Mouse (Mus musculus): ENCODE data around the gene Ecm1. TPM values are rescaled to one million over a fixed set of nuclear protein-coding genes. Genes with fewer than 3 reads are reported as not detected.
A peak's percentile ranks its signal among the peaks of the same experiment; 100 is the strongest.

Gene Ecm1
- polyA plus RNA-seq (2014; fragmentation: Nextera tagmentation; extraction: Ambion mirVana): 12.8 and 16.8 TPM in 2 replicates

DNA sequence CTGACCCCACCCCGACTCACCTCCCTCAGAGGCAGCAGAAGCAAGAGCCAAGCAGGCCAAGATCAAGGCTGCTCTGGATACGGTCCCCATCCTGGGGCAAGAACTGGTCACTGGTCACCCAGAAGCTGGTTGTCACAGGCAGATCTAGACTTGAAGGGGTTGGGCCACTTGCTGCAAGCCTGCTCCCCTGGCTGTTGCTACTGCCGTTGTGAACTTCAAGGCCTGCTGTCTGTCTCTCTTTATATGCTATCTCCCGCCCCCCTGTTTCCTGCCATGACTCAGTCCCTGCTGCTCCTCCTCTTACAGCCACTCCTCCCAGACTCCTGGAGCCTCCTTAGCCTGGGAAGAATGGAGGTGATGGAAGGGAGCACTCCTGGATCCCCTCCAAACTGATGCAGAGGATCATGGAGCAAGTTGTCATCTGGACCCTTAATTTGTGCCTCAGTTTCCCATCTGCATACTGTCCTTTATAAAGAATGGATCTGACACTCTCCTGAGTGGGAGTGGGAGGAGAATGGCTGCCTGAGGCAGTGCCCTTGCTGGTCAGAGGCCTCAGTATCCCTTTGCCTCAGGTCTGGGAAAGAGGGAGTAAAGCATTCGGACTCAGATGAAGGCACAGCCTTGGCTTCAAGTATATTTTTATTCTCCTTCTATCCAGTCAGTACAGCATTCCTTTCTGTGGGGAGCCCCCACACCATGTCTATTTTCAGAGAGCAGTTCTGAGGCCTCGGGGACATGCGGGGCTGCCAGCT is at the start of gene Ecm1:
Gene Ecm1 (minus strand): TSS at position 217 of the 752 bp plus-strand sequence.
- ATAC-seq (ENCODE audit: low read depth) (no peak), DNase-seq (ENCODE audit: low spot score) (no peak)
- Histone ChIP-seq H3K4me1 (ENCODE audit: control insufficient read depth, insufficient read depth, low read length) (peaks cover 4% of the 10 kb centered on the region; the same call in 1 of the 2 replicates), H3K9me3 (ENCODE audit: control insufficient read depth, low read length) (no peaks in the 10 kb centered on the region), H3K27me3 (replicated peaks; ENCODE audit: control insufficient read depth, insufficient read depth, low read length) (no peaks in the 10 kb centered on the region), H3K4me2 (ENCODE audit: low read depth, low read length) (no peak within 1 kb of the TSS), H3K36me3 (ENCODE audit: control insufficient read depth, insufficient read depth, low read length) (peaks cover 56% of the 10 kb centered on the region), H3K9ac (ENCODE audit: low read depth, low read length) (no peak within 1 kb of the TSS; the same call in 1 of the 2 replicates), H3K4me3 (ENCODE audit: low read depth, low read length) (no peak within 1 kb of the TSS), H3K27ac (replicated peaks; ENCODE audit: low read depth, low read length) (peak within 1 kb of the TSS; percentile 15; the same call in 1 of the 2 replicates)
- 75% methylated on average over 7 of the region's 7 CpGs for WGBS

DNA sequence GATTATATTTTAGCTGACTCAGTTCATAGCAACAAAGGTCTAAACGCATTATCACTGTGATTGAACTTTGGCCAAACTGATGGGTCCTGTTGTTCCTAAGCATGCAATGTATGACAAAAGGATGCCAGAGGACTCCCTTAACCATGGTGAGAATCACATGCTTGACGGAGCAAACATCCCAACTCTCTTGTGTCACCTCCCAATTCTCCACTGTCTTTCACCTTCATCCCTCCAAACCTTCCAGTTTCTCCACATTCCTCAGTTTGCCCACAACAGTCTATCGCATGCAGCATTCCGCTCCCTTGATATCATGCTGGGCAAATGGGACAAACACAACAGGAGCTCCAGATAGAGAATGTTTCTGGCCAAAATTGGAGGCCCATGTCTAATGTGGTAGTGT is 46.1 kb upstream of the Ecm1 start:
- ATAC-seq (ENCODE audit: low read depth): no peak
- WGBS: 87% methylated on average over 4 of the region's 4 CpGs
- Histone ChIP-seq H3K4me1 (ENCODE audit: control insufficient read depth, insufficient read depth, low read length) (no peaks in the 10 kb centered on the region), H3K4me3 (ENCODE audit: low read depth, low read length) (no peak overlapping the region), H3K9me3 (ENCODE audit: control insufficient read depth, low read length) (no peaks in the 10 kb centered on the region), H3K27ac (replicated peaks; ENCODE audit: low read depth, low read length) (no peak overlapping the region), H3K36me3 (ENCODE audit: control insufficient read depth, insufficient read depth, low read length) (peaks cover 77% of the 10 kb centered on the region), H3K4me2 (ENCODE audit: low read depth, low read length) (no peak overlapping the region), H3K27me3 (replicated peaks; ENCODE audit: control insufficient read depth, insufficient read depth, low read length) (no peaks in the 10 kb centered on the region), H3K9ac (ENCODE audit: low read depth, low read length) (no peak overlapping the region)
- DNase-seq (ENCODE audit: low spot score): no peak

DNA sequence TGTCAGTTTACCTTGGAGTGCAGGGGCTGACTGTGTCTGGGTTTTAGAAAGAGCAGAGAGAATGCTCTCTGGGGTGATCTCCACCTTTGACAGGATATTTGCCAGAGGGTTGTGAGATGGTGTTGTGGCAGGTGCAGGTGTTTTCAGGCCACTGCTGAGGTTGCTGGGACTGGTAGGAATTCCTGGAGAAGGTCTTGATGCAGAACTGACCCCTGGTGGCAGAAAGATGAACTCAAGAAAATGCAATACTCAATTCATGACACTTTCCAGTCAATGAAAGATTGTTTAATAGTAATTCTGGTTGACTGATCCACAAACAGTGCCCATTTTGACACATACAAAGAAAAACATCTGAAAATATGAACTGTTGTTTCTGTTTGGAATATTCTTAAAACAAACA is 32.6 kb upstream of the Ecm1 start:
- H3K9me3 ChIP-seq (ENCODE audit: control insufficient read depth, low read length): no peaks in the 10 kb centered on the region
- no peak overlapping the region for H3K4me2 ChIP-seq (ENCODE audit: low read depth, low read length)
- H3K27me3 ChIP-seq (replicated peaks; ENCODE audit: control insufficient read depth, insufficient read depth, low read length): no peaks in the 10 kb centered on the region
- no peak overlapping the region for H3K4me3 ChIP-seq (ENCODE audit: low read depth, low read length)
- no peak overlapping the region for H3K27ac ChIP-seq (replicated peaks; ENCODE audit: low read depth, low read length)
- H3K9ac ChIP-seq (ENCODE audit: low read depth, low read length): no peak overlapping the region
- ATAC-seq (ENCODE audit: low read depth) (no peak), DNase-seq (ENCODE audit: low spot score) (peak; percentile 25)
- peaks cover 81% of the 10 kb centered on the region for H3K36me3 ChIP-seq (ENCODE audit: control insufficient read depth, insufficient read depth, low read length)
- H3K4me1 ChIP-seq (ENCODE audit: control insufficient read depth, insufficient read depth, low read length): no peaks in the 10 kb centered on the region

DNA sequence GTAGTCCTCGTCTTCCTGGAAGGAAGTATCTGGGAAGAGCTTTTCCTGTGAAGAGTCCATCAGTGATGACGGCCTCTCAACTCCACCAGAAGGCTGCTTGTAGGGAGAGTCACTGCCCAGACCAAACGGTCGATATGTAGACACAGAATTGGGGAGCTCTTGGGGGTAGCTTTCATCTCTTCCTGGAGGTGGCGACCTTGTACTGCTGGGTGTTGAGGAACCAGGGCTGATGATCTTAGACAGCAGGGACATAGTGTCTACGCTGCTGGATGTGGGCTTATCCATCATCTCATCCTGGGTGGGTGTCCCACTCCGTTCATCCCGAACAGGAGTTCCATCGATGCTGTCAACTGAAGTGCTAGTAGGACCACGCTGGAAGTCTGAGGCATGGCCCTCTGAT is 26.2 kb upstream of the Ecm1 start:
- DNase-seq (ENCODE audit: low spot score): no peak
- H3K27ac ChIP-seq (replicated peaks; ENCODE audit: low read depth, low read length): no peak overlapping the region
- no peaks in the 10 kb centered on the region for H3K9me3 ChIP-seq (ENCODE audit: control insufficient read depth, low read length)
- H3K4me2 ChIP-seq (ENCODE audit: low read depth, low read length): no peak overlapping the region
- no peak overlapping the region for H3K4me3 ChIP-seq (ENCODE audit: low read depth, low read length)
- ATAC-seq (ENCODE audit: low read depth): no peak
- peaks cover 79% of the 10 kb centered on the region for H3K36me3 ChIP-seq (ENCODE audit: control insufficient read depth, insufficient read depth, low read length)
- H3K27me3 ChIP-seq (replicated peaks; ENCODE audit: control insufficient read depth, insufficient read depth, low read length): no peaks in the 10 kb centered on the region
- WGBS: 93% methylated on average over 10 of the region's 10 CpGs
- no peak overlapping the region for H3K9ac ChIP-seq (ENCODE audit: low read depth, low read length)
- no peaks in the 10 kb centered on the region for H3K4me1 ChIP-seq (ENCODE audit: control insufficient read depth, insufficient read depth, low read length)

DNA sequence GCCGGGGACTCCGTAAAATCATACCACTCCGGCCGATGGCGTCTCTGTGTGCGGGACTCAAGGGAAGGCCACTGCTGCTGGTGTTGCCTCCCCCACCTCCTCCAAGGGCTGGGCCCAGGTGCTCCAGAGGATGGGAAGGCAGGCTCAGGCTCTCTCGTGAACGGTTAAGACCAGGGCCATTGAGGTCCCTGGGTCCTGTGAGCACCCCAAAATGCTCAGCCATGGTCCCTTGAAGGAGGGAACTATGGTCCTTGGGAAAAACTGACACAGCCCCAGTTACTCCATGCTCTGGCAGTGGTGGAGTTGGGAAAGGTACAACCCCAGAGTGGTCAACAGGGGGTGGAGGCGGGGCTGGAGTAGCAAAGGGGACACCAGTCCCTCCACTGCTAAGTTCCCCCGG is 24.4 kb upstream of the Ecm1 start:
- 80% methylated on average over 10 of the region's 10 CpGs for WGBS
- ATAC-seq (ENCODE audit: low read depth) (no peak), DNase-seq (ENCODE audit: low spot score) (no peak)
- H3K4me1 ChIP-seq (ENCODE audit: control insufficient read depth, insufficient read depth, low read length): no peaks in the 10 kb centered on the region
- no peak overlapping the region for H3K27ac ChIP-seq (replicated peaks; ENCODE audit: low read depth, low read length)
- no peaks in the 10 kb centered on the region for H3K9me3 ChIP-seq (ENCODE audit: control insufficient read depth, low read length)
- H3K36me3 ChIP-seq (ENCODE audit: control insufficient read depth, insufficient read depth, low read length): peaks cover 65% of the 10 kb centered on the region
- no peak overlapping the region for H3K9ac ChIP-seq (ENCODE audit: low read depth, low read length)
- H3K27me3 ChIP-seq (replicated peaks; ENCODE audit: control insufficient read depth, insufficient read depth, low read length): no peaks in the 10 kb centered on the region
- H3K4me3 ChIP-seq (ENCODE audit: low read depth, low read length): no peak overlapping the region
- H3K4me2 ChIP-seq (ENCODE audit: low read depth, low read length): no peak overlapping the region

DNA sequence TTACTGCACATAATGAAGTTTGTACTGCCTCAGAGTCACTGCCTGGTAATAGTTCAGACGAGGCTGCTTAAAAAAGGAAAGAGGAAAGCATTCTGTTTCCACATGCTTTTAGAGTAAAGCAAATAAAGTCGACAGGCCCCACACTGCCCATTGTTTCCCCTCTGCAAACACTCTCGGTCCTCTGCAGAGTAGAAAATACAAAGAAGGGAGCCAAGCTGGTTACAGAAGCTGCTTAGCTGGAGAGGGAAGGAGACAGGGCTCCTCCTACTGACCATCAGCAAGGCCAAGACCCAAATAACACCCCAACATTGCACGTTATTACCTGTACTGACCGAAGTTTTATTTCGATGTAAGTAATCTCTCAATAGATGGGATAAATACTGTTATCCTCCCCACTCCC is 23.6 kb upstream of the Ecm1 start:
- WGBS: 58% methylated on average over 6 of the region's 6 CpGs
- ATAC-seq (ENCODE audit: low read depth) (no peak), DNase-seq (ENCODE audit: low spot score) (no peak)
- Histone ChIP-seq H3K36me3 (ENCODE audit: control insufficient read depth, insufficient read depth, low read length) (peaks cover 58% of the 10 kb centered on the region), H3K9ac (ENCODE audit: low read depth, low read length) (no peak overlapping the region), H3K27me3 (replicated peaks; ENCODE audit: control insufficient read depth, insufficient read depth, low read length) (no peaks in the 10 kb centered on the region), H3K4me3 (ENCODE audit: low read depth, low read length) (no peak overlapping the region), H3K27ac (replicated peaks; ENCODE audit: low read depth, low read length) (no peak overlapping the region), H3K4me2 (ENCODE audit: low read depth, low read length) (no peak overlapping the region), H3K9me3 (ENCODE audit: control insufficient read depth, low read length) (no peaks in the 10 kb centered on the region), H3K4me1 (ENCODE audit: control insufficient read depth, insufficient read depth, low read length) (no peaks in the 10 kb centered on the region)

DNA sequence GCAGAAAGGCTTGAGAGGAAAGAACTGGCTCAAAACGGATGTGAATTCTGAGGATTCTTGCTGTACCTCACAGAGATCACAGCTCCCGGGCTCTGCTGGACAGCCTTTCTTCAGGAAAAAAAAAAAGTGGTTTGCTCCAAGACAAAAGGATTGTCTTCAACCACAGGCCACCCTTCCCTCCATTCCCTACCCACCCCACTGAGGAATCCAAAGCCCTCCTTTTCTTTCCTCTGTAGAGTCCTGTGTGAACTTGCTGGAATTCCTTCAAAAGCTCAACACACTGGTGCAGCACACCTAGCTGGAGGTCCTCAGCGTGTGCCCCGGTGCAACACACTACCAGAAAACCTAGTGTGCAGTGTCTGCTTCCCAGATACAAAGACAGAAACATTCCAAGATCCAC is 22.4 kb upstream of the Ecm1 start:
- no peaks in the 10 kb centered on the region for H3K27me3 ChIP-seq (replicated peaks; ENCODE audit: control insufficient read depth, insufficient read depth, low read length)
- H3K27ac ChIP-seq (replicated peaks; ENCODE audit: low read depth, low read length): no peak overlapping the region
- H3K4me1 ChIP-seq (ENCODE audit: control insufficient read depth, insufficient read depth, low read length): no peaks in the 10 kb centered on the region
- 74% methylated on average over 4 of the region's 4 CpGs for WGBS
- H3K9me3 ChIP-seq (ENCODE audit: control insufficient read depth, low read length): no peaks in the 10 kb centered on the region
- no peak overlapping the region for H3K4me3 ChIP-seq (ENCODE audit: low read depth, low read length)
- DNase-seq (ENCODE audit: low spot score) (no peak), ATAC-seq (ENCODE audit: low read depth) (no peak)
- no peak overlapping the region for H3K4me2 ChIP-seq (ENCODE audit: low read depth, low read length)
- H3K36me3 ChIP-seq (ENCODE audit: control insufficient read depth, insufficient read depth, low read length): peaks cover 48% of the 10 kb centered on the region
- H3K9ac ChIP-seq (ENCODE audit: low read depth, low read length): no peak overlapping the region

DNA sequence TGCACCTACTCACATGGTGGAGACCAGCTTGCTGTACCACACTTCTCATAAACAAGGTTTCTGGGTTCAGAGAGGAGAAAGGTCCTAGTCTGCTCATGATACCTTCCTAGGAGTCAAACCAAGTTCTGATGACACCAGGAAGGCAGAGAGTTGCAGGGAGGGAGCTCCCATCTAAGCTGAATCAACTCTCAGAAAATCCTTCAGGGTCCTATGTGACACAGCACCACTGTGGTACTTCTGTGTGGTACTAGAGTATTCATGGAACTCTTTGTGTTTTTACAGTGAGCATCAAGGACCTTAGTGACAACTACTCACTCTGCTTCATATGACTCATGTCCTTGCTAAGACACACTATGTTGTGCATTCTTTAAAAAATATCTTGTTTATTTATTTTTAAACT is 21.3 kb upstream of the Ecm1 start:
- Histone ChIP-seq H3K27me3 (replicated peaks; ENCODE audit: control insufficient read depth, insufficient read depth, low read length) (no peaks in the 10 kb centered on the region), H3K36me3 (ENCODE audit: control insufficient read depth, insufficient read depth, low read length) (peaks cover 37% of the 10 kb centered on the region), H3K27ac (replicated peaks; ENCODE audit: low read depth, low read length) (no peak overlapping the region), H3K9me3 (ENCODE audit: control insufficient read depth, low read length) (no peaks in the 10 kb centered on the region), H3K9ac (ENCODE audit: low read depth, low read length) (no peak overlapping the region), H3K4me2 (ENCODE audit: low read depth, low read length) (no peak overlapping the region), H3K4me1 (ENCODE audit: control insufficient read depth, insufficient read depth, low read length) (no peaks in the 10 kb centered on the region), H3K4me3 (ENCODE audit: low read depth, low read length) (no peak overlapping the region)
- DNase-seq (ENCODE audit: low spot score) (no peak), ATAC-seq (ENCODE audit: low read depth) (no peak)

DNA sequence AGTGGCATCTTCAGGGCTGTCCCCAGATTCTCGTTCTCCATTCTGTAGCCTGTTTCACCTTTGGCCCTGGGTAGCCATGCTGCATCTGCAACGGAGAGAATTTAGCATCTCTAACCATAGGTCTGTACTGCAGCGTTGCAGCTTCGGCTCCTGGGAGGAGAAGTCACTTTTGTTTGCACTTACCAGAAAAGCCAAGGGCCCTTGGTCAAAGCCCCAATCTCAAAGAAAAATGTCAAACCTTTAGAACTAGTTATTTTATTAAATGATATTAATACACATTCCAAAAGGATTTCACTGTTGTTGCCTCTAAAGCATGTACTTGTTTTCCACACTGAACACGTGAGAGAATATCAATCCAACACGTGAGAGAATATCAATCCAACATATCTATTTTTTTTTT is 20.7 kb upstream of the Ecm1 start, which contains the start of gene Tars2:
Gene Tars2 (minus strand): TSS at position 101 of the 400 bp plus-strand sequence.
- Histone ChIP-seq H3K4me1 (ENCODE audit: control insufficient read depth, insufficient read depth, low read length) (no peaks in the 10 kb centered on the region), H3K36me3 (ENCODE audit: control insufficient read depth, insufficient read depth, low read length) (peaks cover 32% of the 10 kb centered on the region), H3K9ac (ENCODE audit: low read depth, low read length) (no peak within 1 kb of the TSS), H3K27ac (replicated peaks; ENCODE audit: low read depth, low read length) (no peak within 1 kb of the TSS), H3K9me3 (ENCODE audit: control insufficient read depth, low read length) (no peaks in the 10 kb centered on the region), H3K4me3 (ENCODE audit: low read depth, low read length) (no peak within 1 kb of the TSS), H3K4me2 (ENCODE audit: low read depth, low read length) (no peak within 1 kb of the TSS), H3K27me3 (replicated peaks; ENCODE audit: control insufficient read depth, insufficient read depth, low read length) (no peaks in the 10 kb centered on the region)
- WGBS: 91% methylated on average over 6 of the region's 6 CpGs
- ATAC-seq (ENCODE audit: low read depth) (no peak), DNase-seq (ENCODE audit: low spot score) (no peak)
